Mouse (Mus musculus) intestine, postnatal 0 days (tissue): ENCODE measurements around the gene Slc4a10. TPM values are rescaled to one million over a fixed set of nuclear protein-coding genes. Genes with fewer than 3 reads are reported as not detected.

ENCODE experiments used
- ATAC-seq: fragments of 200-750 bp; cut with Nextera tagmentation; 2 replicates; pipeline ENCODE4 v1.8.0; 2017; ENCODE audit warnings: mild to moderate bottlenecking, moderate TSS enrichment, moderate library complexity
- H3K27ac ChIP-seq: fragments of 300-500 bp; sonication (generic); 2 replicates; pipeline ENCODE4 v1.5.1; 2014; ENCODE audit warnings: mild to moderate bottlenecking, low read depth, low read length, moderate library complexity
- H3K27me3 ChIP-seq: fragments of 300-500 bp; sonication (generic); replicated peaks from 2 replicates; pipeline ENCODE4 v1.6.1; 2014; ENCODE audit warnings: low read length, mixed read lengths; ENCODE audit not compliant: control insufficient read depth, insufficient read depth
- H3K36me3 ChIP-seq: fragments of 300-500 bp; sonication (generic); 2 replicates; pipeline ENCODE4 v1.6.1; 2014; ENCODE audit warnings: mild to moderate bottlenecking, moderate library complexity; ENCODE audit not compliant: control insufficient read depth, insufficient read depth
- H3K4me1 ChIP-seq: fragments of 300-500 bp; sonication (generic); replicated peaks from 2 replicates; pipeline ENCODE4 v1.6.1; 2014; ENCODE audit warnings: antibody characterized with exemption, low read length, mixed read lengths; ENCODE audit not compliant: control insufficient read depth, insufficient read depth
- H3K4me2 ChIP-seq: fragments of 300-500 bp; sonication (generic); replicated peaks from 2 replicates; pipeline ENCODE4 v1.6.1; 2014; ENCODE audit warnings: low read depth, mild to moderate bottlenecking, moderate library complexity
- H3K4me3 ChIP-seq: fragments of 300-500 bp; sonication (generic); 2 replicates; pipeline ENCODE4 v1.5.1; 2014; ENCODE audit warnings: low read depth, low read length
- H3K9ac ChIP-seq: fragments of 300-500 bp; sonication (generic); 2 replicates; pipeline ENCODE4 v1.6.1; 2014; ENCODE audit warnings: mild to moderate bottlenecking, low read depth, low read length
- H3K9me3 ChIP-seq: fragments of 300-500 bp; sonication (generic); 2 replicates; pipeline ENCODE4 v1.6.1; 2016; ENCODE audit warnings: mixed run types; ENCODE audit not compliant: control insufficient read depth
- CTCF ChIP-seq: sonication (generic); IDR thresholded peaks from 2 replicates; pipeline ENCODE4 v1.5.1; 2016; ENCODE audit warnings: low read depth, mild to moderate bottlenecking, control low read depth, antibody characterized with exemption, moderate library complexity
- WGBS: fragments of 180-500 bp; shearing (Covaris S2); extraction: QIAGEN DNeasy Blood & Tissue Kit; methylation state at CpG from one replicate; pipeline ENCODE4 v1.1.7; 2014; 5-methylcytosine and 5-hydroxymethylcytosine counted together
- polyA plus RNA-seq: library from polyadenylated mRNA; unstranded; fragments of >200 nt; fragmentation: Nextera tagmentation; extraction: Ambion mirVana; gene quantifications from 2 replicates; pipeline ENCODE4 v1.2.1, GENCODE M21; 2015

The Slc4a10 gene
- polyA plus RNA-seq, 1 experiment from 2014 or later: 0.63 TPM

- Histone ChIP-seq H3K27ac (no peak overlapping the region), H3K4me2 (no peak overlapping the region), H3K4me1 (no peaks in the 10 kb centered on the region), H3K27me3 (no peaks in the 10 kb centered on the region), H3K36me3 (no peaks in the 10 kb centered on the region), H3K4me3 (no peak overlapping the region), H3K9me3 (no peaks in the 10 kb centered on the region), H3K9ac (no peak overlapping the region)
- TF ChIP-seq CTCF: peak; percentile 54
- WGBS: 0% methylated on average over 2 of the region's 2 CpGs
- ATAC-seq: no peak
Measured at GRCm38 (mm10) chr2:62285847-62286246, 239.6 kb downstream of the Slc4a10 start.

- Histone ChIP-seq H3K9me3 (no peaks in the 10 kb centered on the region), H3K9ac (no peak overlapping the region), H3K27ac (no peak overlapping the region), H3K27me3 (no peaks in the 10 kb centered on the region), H3K4me2 (no peak overlapping the region), H3K4me1 (no peaks in the 10 kb centered on the region), H3K36me3 (no peaks in the 10 kb centered on the region), H3K4me3 (no peak overlapping the region)
- 49% methylated on average over 4 of the region's 4 CpGs for WGBS
- TF ChIP-seq CTCF: no peak
- no peak for ATAC-seq
Measured at GRCm38 (mm10) chr2:62287532-62287931, 241.3 kb downstream of the Slc4a10 start.

DNA sequence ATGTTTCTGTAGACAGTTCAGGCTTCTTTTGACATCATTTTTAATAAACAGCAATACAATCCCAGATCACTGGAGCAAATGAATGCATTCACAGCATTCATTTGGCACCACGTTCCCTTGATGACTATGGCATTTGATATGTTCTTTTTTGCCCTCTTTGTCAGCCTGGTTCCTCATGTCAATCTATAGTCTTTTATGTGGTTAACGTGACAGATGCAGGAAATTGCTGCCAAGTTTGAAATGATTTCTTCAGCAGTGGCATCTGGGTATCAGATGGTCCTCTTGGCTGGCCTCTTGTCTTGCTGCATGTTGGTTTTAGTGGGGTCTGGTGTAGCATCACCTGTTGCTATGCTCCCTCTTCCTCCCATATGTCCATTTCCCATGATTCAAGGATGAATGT, 247.6 kb downstream of the Slc4a10 start:
- Histone ChIP-seq H3K4me1 (no peaks in the 10 kb centered on the region), H3K27ac (no peak overlapping the region), H3K9ac (no peak overlapping the region), H3K9me3 (no peaks in the 10 kb centered on the region), H3K27me3 (no peaks in the 10 kb centered on the region), H3K4me3 (no peak overlapping the region), H3K36me3 (no peaks in the 10 kb centered on the region), H3K4me2 (no peak overlapping the region)
- ATAC-seq: no peak
- 73% methylated on average over 2 of the region's 2 CpGs for WGBS
- TF ChIP-seq CTCF: no peak

- no peaks in the 10 kb centered on the region for H3K9me3 ChIP-seq
- 92% methylated on average over 2 of the region's 2 CpGs for WGBS
Measured at GRCm38 (mm10) chr2:62301716-62302115, 255.5 kb downstream of the Slc4a10 start.

DNA sequence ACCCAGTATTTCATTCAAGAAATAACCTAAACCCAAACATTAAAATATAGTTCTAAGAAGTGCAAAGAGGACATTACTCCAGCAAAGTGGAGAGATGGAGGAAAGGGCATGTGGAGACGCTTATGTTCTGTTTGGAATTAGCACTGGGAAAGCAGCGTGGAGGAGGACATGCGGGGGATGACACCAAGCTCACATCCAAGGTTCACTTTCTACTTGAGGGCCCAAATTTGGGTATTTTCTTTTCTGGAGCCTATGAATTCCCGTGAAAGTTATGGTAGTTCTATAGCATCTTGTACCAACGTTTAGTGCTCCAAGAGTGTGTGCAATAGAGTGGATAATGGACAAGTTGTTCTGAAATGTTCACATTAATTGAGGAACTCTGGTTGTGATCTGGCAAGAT, 260.7 kb downstream of the Slc4a10 start:
- ATAC-seq: no peak

More at GRCm38 (mm10) chr2:62301716-62302115, 255.5 kb downstream of the Slc4a10 start:
- no peaks in the 10 kb centered on the region for H3K36me3 ChIP-seq
- H3K4me3 ChIP-seq: no peak overlapping the region
- no peaks in the 10 kb centered on the region for H3K27me3 ChIP-seq
- H3K9ac ChIP-seq: no peak overlapping the region
- H3K4me1 ChIP-seq: no peaks in the 10 kb centered on the region
- no peak for TF ChIP-seq CTCF
- H3K27ac ChIP-seq: no peak overlapping the region
- no peak overlapping the region for H3K4me2 ChIP-seq
- ATAC-seq: no peak

DNA sequence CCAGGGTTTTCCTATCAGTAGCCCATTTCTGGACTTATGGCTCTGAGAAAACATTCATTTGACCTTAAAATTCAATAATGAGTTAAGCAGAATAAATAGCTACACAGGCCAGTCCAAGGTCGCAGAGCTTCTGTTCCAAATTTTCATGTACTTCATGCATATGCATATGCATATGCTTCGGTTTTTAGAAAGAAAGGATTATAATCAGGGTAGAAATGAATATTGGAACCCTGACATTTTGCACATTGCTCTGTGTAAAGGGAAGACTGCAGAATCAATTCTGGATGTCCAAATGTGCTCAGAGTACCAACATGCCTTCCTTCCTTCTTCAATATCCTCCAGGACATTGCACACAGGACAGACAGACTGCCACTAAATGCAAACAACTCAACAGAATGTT, 261.2 kb downstream of the Slc4a10 start:
- no peaks in the 10 kb centered on the region for H3K4me1 ChIP-seq
- H3K9me3 ChIP-seq: no peaks in the 10 kb centered on the region
- H3K27ac ChIP-seq: no peak overlapping the region
- H3K4me2 ChIP-seq: no peak overlapping the region
- no peak overlapping the region for H3K9ac ChIP-seq
- no peak for TF ChIP-seq CTCF
- no peaks in the 10 kb centered on the region for H3K27me3 ChIP-seq
- ATAC-seq: no peak
- 85% methylated on average over 2 of the region's 2 CpGs for WGBS
- H3K4me3 ChIP-seq: no peak overlapping the region
- no peaks in the 10 kb centered on the region for H3K36me3 ChIP-seq

More for the DNA sequence above, 260.7 kb downstream of the Slc4a10 start:
- H3K27me3 ChIP-seq: no peaks in the 10 kb centered on the region
- no peak overlapping the region for H3K27ac ChIP-seq
- H3K36me3 ChIP-seq: no peaks in the 10 kb centered on the region
- no peak overlapping the region for H3K4me2 ChIP-seq
- H3K9ac ChIP-seq: no peak overlapping the region
- TF ChIP-seq CTCF: no peak
- no peak overlapping the region for H3K4me3 ChIP-seq
- H3K9me3 ChIP-seq: no peaks in the 10 kb centered on the region
- H3K4me1 ChIP-seq: no peaks in the 10 kb centered on the region
- 88% methylated on average over 5 of the region's 5 CpGs for WGBS

DNA sequence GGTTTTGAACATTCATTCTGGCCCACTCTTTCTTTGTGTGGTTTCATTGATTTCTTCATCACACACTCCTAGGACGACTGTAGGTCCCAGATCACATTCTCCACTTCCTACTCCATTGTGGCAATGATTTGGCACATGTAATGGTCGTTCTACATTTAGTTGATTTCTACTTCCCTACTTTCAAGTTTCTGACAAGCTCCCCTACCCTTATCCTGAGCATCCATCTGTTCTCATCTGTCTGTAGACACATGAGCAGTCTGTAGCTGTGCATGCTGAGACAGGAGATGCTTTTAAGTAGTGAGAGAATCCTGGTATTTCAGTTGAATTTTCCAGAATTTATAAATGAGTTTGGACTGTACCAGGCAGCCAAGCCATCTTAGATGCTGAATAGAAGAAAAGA, 270.7 kb downstream of the Slc4a10 start:
- no peaks in the 10 kb centered on the region for H3K4me1 ChIP-seq
- no peaks in the 10 kb centered on the region for H3K36me3 ChIP-seq
- no peak overlapping the region for H3K27ac ChIP-seq
- H3K9me3 ChIP-seq: no peaks in the 10 kb centered on the region
- H3K4me3 ChIP-seq: no peak overlapping the region
- no peak overlapping the region for H3K4me2 ChIP-seq
- ATAC-seq: no peak
- H3K27me3 ChIP-seq: no peaks in the 10 kb centered on the region
- no peak overlapping the region for H3K9ac ChIP-seq
- TF ChIP-seq CTCF: no peak
- 69% methylated on average over 2 of the region's 2 CpGs for WGBS
